Mouse (Mus musculus): ENCODE results near the gene N4bp2.
"Not testable (repeated sequence)": the region's sequence is repeated elsewhere in the genome, so short reads cannot be mapped to it uniquely, and the experiment has no call there.

The N4bp2 gene

GRCm38 (mm10) chr5:65763088-65763915 lies at the start of gene N4bp2:
Gene N4bp2 (plus strand): TSS chr5:65763521.
- peak; percentile 47 to 64 for DNase-seq (ENCODE audit: low spot score in 2 of 2)

GRCm38 (mm10) chr5:65715084-65715483 lies 48.2 kb upstream of the N4bp2 start:
- no peak for DNase-seq (ENCODE audit: low spot score in 2 of 2)

- no peak for DNase-seq (ENCODE audit: low spot score in 2 of 2)
Observed at GRCm38 (mm10) chr5:65717063-65717902, 46.0 kb upstream of the N4bp2 start.

- DNase-seq (ENCODE audit: low spot score in 2 of 2), result not testable (repeated sequence)
Observed at GRCm38 (mm10) chr5:65717903-65718211, 45.5 kb upstream of the N4bp2 start.

GRCm38 (mm10) chr5:65718368-65718767 lies 45.0 kb upstream of the N4bp2 start:
- DNase-seq (ENCODE audit: low spot score in 2 of 2), result no peak

GRCm38 (mm10) chr5:65724311-65725054 lies 38.8 kb upstream of the N4bp2 start:
- DNase-seq (ENCODE audit: low spot score in 2 of 2), result peak; percentile 37 to 59

- DNase-seq (ENCODE audit: low spot score in 2 of 2), result no peak
Observed at GRCm38 (mm10) chr5:65731173-65732007, 31.9 kb upstream of the N4bp2 start.

GRCm38 (mm10) chr5:65735601-65736000 lies 27.7 kb upstream of the N4bp2 start:
- no peak for DNase-seq (ENCODE audit: low spot score in 2 of 2)

GRCm38 (mm10) chr5:65739366-65739765 lies 24.0 kb upstream of the N4bp2 start:
- DNase-seq (ENCODE audit: low spot score in 2 of 2), result no peak

GRCm38 (mm10) chr5:65746908-65747307 lies 16.4 kb upstream of the N4bp2 start:
- DNase-seq (ENCODE audit: low spot score in 2 of 2), result no peak

- DNase-seq (ENCODE audit: low spot score in 2 of 2), result no peak
Observed at GRCm38 (mm10) chr5:65748386-65748785, 14.9 kb upstream of the N4bp2 start.

- no peak for DNase-seq (ENCODE audit: low spot score in 2 of 2)
Observed at GRCm38 (mm10) chr5:65748880-65749279, 14.4 kb upstream of the N4bp2 start.

GRCm38 (mm10) chr5:65752021-65752420 lies 11.3 kb upstream of the N4bp2 start:
- DNase-seq (ENCODE audit: low spot score in 2 of 2), result no peak

GRCm38 (mm10) chr5:65755859-65756258 lies 7.5 kb upstream of the N4bp2 start:
- DNase-seq (ENCODE audit: low spot score in 2 of 2), result no peak

- no peak for DNase-seq (ENCODE audit: low spot score in 2 of 2)
Observed at GRCm38 (mm10) chr5:65757110-65757509, 6.2 kb upstream of the N4bp2 start.

- no peak for DNase-seq (ENCODE audit: low spot score in 2 of 2)
Observed at GRCm38 (mm10) chr5:65760041-65760440, 3.3 kb upstream of the N4bp2 start.

GRCm38 (mm10) chr5:65760599-65760998 lies 2.7 kb upstream of the N4bp2 start:
- DNase-seq (ENCODE audit: low spot score in 2 of 2), result no peak

- DNase-seq (ENCODE audit: low spot score in 2 of 2), result no peak
Observed at GRCm38 (mm10) chr5:65761020-65761419, 2.3 kb upstream of the N4bp2 start.

GRCm38 (mm10) chr5:65761921-65762320 lies 1.4 kb upstream of the N4bp2 start:
- no peak for DNase-seq (ENCODE audit: low spot score in 2 of 2)

GRCm38 (mm10) chr5:65762686-65763085 lies 635 bp upstream of the N4bp2 start:
- no peak for DNase-seq (ENCODE audit: low spot score in 2 of 2)

Measured in frontal cortex, postnatal 10 days (tissue).